Mouse (Mus musculus) CH12.LX (cell line): ENCODE results near the gene Syce3. TPM values are rescaled to one million over a fixed set of nuclear protein-coding genes. Genes with fewer than 3 reads are reported as not detected.

Source experiments
- DNase-seq: peaks from one replicate; pipeline ENCODE4 v3.0.0-alpha.2; 2013; ENCODE audit errors: extremely low read depth
- H3K27ac ChIP-seq: 2 replicates; pipeline ENCODE4 v1.5.1; 2012; ENCODE audit warnings: low read depth, mild to moderate bottlenecking, control low read depth, moderate library complexity; ENCODE audit not compliant: insufficient read depth
- H3K27me3 ChIP-seq: replicated peaks from 2 replicates; pipeline ENCODE3; 2012; ENCODE audit warnings: inconsistent platforms
- H3K36me3 ChIP-seq, 2 experiments: replicated peaks in 1 of 2; 2 replicates each; pipeline versions ENCODE3 to v1.6.1; 2012; ENCODE audit warnings: inconsistent platforms in 1 of 2, low read length in 1 of 2, mild to moderate bottlenecking in 1 of 2, mixed read lengths in 1 of 2, moderate library complexity in 1 of 2; ENCODE audit not compliant: control insufficient read depth in 1 of 2, insufficient read depth in 1 of 2
- H3K4me1 ChIP-seq, 2 experiments: 2 replicates each; pipeline ENCODE4 v1.6.1; 2012; ENCODE audit warnings: inconsistent platforms in 1 of 2, moderate library complexity in 1 of 2; ENCODE audit not compliant: insufficient read depth in 2 of 2, control insufficient read depth in 1 of 2
- H3K4me2 ChIP-seq: 2 replicates; pipeline ENCODE4 v1.6.1; 2012; ENCODE audit warnings: low read depth, mild to moderate bottlenecking, control low read depth; ENCODE audit not compliant: poor library complexity, insufficient read depth, severe bottlenecking
- H3K4me3 ChIP-seq, 3 experiments: fragments of 150-350 bp in 1 of 3; sonication (generic) in 1 of 3; replicated peaks in 1 of 3; 2 replicates each; pipeline versions ENCODE3 to v1.5.1; 2011 to 2012; ENCODE audit warnings: low read depth in 2 of 3, low read length in 2 of 3, mild to moderate bottlenecking in 2 of 3, moderate library complexity in 2 of 3, control low read depth in 1 of 3, improper control_type of control experiment in 1 of 3, inconsistent platforms in 1 of 3, mixed read lengths in 1 of 3; ENCODE audit not compliant: poor library complexity in 1 of 3
- H3K79me2 ChIP-seq: replicated peaks from 2 replicates; pipeline ENCODE4 v1.6.1; 2012; ENCODE audit warnings: mild to moderate bottlenecking, moderate library complexity; ENCODE audit not compliant: control insufficient read depth, poor library complexity, insufficient read depth, severe bottlenecking; ENCODE audit errors: extremely low read depth
- H3K9ac ChIP-seq: 2 replicates; pipeline ENCODE4 v1.6.1; 2012; ENCODE audit warnings: low read depth, mild to moderate bottlenecking, control low read depth, moderate library complexity; ENCODE audit not compliant: insufficient read depth
- H3K9me3 ChIP-seq: replicated peaks from 2 replicates; pipeline ENCODE3; 2012; ENCODE audit warnings: low read length, inconsistent platforms, mixed read lengths
- BHLHE40 ChIP-seq: IDR thresholded peaks from 2 replicates; pipeline ENCODE4 v1.6.1; 2011; ENCODE audit warnings: mild to moderate bottlenecking, low read depth, low read length, improper control_type of control experiment
- CHD1 ChIP-seq: IDR thresholded peaks from 2 replicates; pipeline ENCODE4 v1.6.1; 2012; ENCODE audit warnings: low read depth, low read length, improper control_type of control experiment, inconsistent platforms
- CHD2 ChIP-seq: IDR thresholded peaks from 2 replicates; pipeline ENCODE4 v1.6.1; 2011; ENCODE audit warnings: low read length, improper control_type of control experiment
- CTCF ChIP-seq, 2 experiments: IDR thresholded peaks in 1 of 2; conservative IDR thresholded peaks in 1 of 2; 2 replicates each; pipeline ENCODE4 v1.5.1; 2011 to 2012; ENCODE audit warnings: low read depth in 2 of 2, low read length in 2 of 2, improper control_type of control experiment in 1 of 2, inconsistent platforms in 1 of 2, mild to moderate bottlenecking in 1 of 2, moderate library complexity in 1 of 2
- ELF1 ChIP-seq: IDR thresholded peaks from 2 replicates; pipeline ENCODE4 v1.6.1; 2014; ENCODE audit warnings: low read depth, mild to moderate bottlenecking, inconsistent platforms, low read length, improper control_type of control experiment
- EP300 ChIP-seq: IDR thresholded peaks from 2 replicates; pipeline ENCODE4 v1.6.1; 2011; ENCODE audit warnings: low read length, improper control_type of control experiment
- GABPA ChIP-seq: IDR thresholded peaks from 2 replicates; pipeline ENCODE4 v1.6.1; 2012; ENCODE audit warnings: low read depth, low read length, improper control_type of control experiment, inconsistent platforms; ENCODE audit not compliant: insufficient replicate concordance
- IRF4 ChIP-seq: IDR thresholded peaks from 2 replicates; pipeline ENCODE4 v1.6.1; 2014; ENCODE audit warnings: low read depth, mild to moderate bottlenecking, inconsistent platforms, low read length, improper control_type of control experiment
- KAT2A ChIP-seq: IDR thresholded peaks from 2 replicates; pipeline ENCODE4 v1.6.1; 2012; ENCODE audit warnings: low read length, improper control_type of control experiment, inconsistent platforms; ENCODE audit not compliant: insufficient replicate concordance
- MXI1 ChIP-seq: IDR thresholded peaks from 2 replicates; pipeline ENCODE4 v1.6.1; 2011; ENCODE audit warnings: mild to moderate bottlenecking, low read depth, low read length, improper control_type of control experiment
- MYC ChIP-seq: IDR thresholded peaks from 2 replicates; pipeline ENCODE4 v1.6.1; 2011; ENCODE audit warnings: low read depth, mild to moderate bottlenecking, improper control_type of control experiment, low read length
- NELFE ChIP-seq: IDR thresholded peaks from 2 replicates; pipeline ENCODE4 v1.6.1; 2011; ENCODE audit warnings: low read depth, low read length, improper control_type of control experiment
- NRF1 ChIP-seq: IDR thresholded peaks from 2 replicates; pipeline ENCODE4 v1.6.1; 2014; ENCODE audit warnings: low read depth, mild to moderate bottlenecking, inconsistent platforms, low read length, improper control_type of control experiment, moderate library complexity
- PAX5 ChIP-seq: IDR thresholded peaks from 2 replicates; pipeline ENCODE4 v1.6.1; 2012; ENCODE audit warnings: low read length, inconsistent platforms, mixed read lengths
- SIN3A ChIP-seq: IDR thresholded peaks from 2 replicates; pipeline ENCODE4 v1.6.1; 2012; ENCODE audit warnings: low read length, improper control_type of control experiment, inconsistent platforms
- UBTF ChIP-seq: IDR thresholded peaks from 2 replicates; pipeline ENCODE4 v1.6.1; 2012; ENCODE audit warnings: low read depth, mild to moderate bottlenecking, inconsistent platforms, low read length, improper control_type of control experiment, moderate library complexity
- USF1 ChIP-seq: IDR thresholded peaks from 2 replicates; pipeline ENCODE4 v1.6.1; 2014; ENCODE audit warnings: low read depth, mild to moderate bottlenecking, inconsistent platforms, low read length, improper control_type of control experiment
- ZC3H11A ChIP-seq: IDR thresholded peaks from 2 replicates; pipeline ENCODE4 v1.6.1; 2012; ENCODE audit warnings: low read depth, mild to moderate bottlenecking, inconsistent platforms, low read length, improper control_type of control experiment
- ZMIZ1 ChIP-seq: IDR thresholded peaks from 2 replicates; pipeline ENCODE4 v1.6.1; 2012; ENCODE audit warnings: low read depth, mild to moderate bottlenecking, inconsistent platforms, low read length, improper control_type of control experiment
- dilution Hi-C: fragments of 300-500 bp; cut with MboI; formaldehyde crosslinking; loops from 2 replicates; pipeline ENCODE4 v1.14.3; 2020; ENCODE audit warnings: low sequenced_read_pairs; ENCODE audit not compliant: extremely low pct_unique_long_range_greater_than_20kb, extremely low pct_ligation_motif_present
- in situ Hi-C: fragments of 300-500 bp; cut with MboI; formaldehyde crosslinking; loops from 3 replicates; pipeline ENCODE4 v1.14.3; 2019; ENCODE audit warnings: low sequenced_read_pairs, low pct_ligation_motif_present, low pct_unique_long_range_greater_than_20kb, mixed read lengths
- polyA plus RNA-seq: library from polyadenylated mRNA; unstranded; fragments of >175 nt; gene quantifications from 2 replicates; pipeline ENCODE4 v1.2.1, GENCODE M21; 2012; ENCODE audit warnings: low read depth; ENCODE audit not compliant: insufficient read length
- total RNA-seq, 2 experiments: library from RNA; depleted of rRNA; stranded (reverse); fragments of 300-350 nt in 1 of 2; fragments of >200 nt in 1 of 2; gene quantifications; 2 replicates each; pipeline ENCODE4 v1.2.3; 2012 to 2014

Syce3 gene
- total and polyA plus RNA-seq, 3 experiments: not detected

GRCm38 (mm10) chr15:89384617-89385016 is 25.7 kb downstream of the Syce3 start, which contains the start of gene Klhdc7b:
Klhdc7b (plus strand) TSS chr15:89384917.
- TF ChIP-seq ZMIZ1 (no peak), ZC3H11A (no peak), UBTF (no peak), BHLHE40 (no peak), CHD2 (no peak), KAT2A (no peak), ELF1 (no peak), EP300 (no peak), PAX5 (no peak), NRF1 (no peak), MYC (no peak)
- Histone ChIP-seq H3K27me3 (peaks cover 49% of the 10 kb centered on the region), H3K79me2 (no peaks in the 10 kb centered on the region), H3K9ac (no peak within 1 kb of the TSS), H3K36me3 (no peaks in the 10 kb centered on the region), H3K27ac (no peak within 1 kb of the TSS), H3K4me3 (no peak within 1 kb of the TSS), H3K4me1 (no peaks in the 10 kb centered on the region), H3K9me3 (no peaks in the 10 kb centered on the region), H3K4me2 (no peak within 1 kb of the TSS)
- in situ Hi-C loops (no loop called here), dilution Hi-C loops (no loop called here)
- DNase-seq: no peak

GRCm38 (mm10) chr15:89379429-89379828 is 30.9 kb downstream of the Syce3 start:
- Histone ChIP-seq H3K36me3 (no peaks in the 10 kb centered on the region), H3K79me2 (no peaks in the 10 kb centered on the region), H3K9me3 (peaks cover 13% of the 10 kb centered on the region), H3K27ac (no peak overlapping the region), H3K4me1 (peaks cover 0 to 6% of the 10 kb centered on the region in 2 experiments; a peak in 2 of 4 replicates), H3K4me2 (no peak overlapping the region)
- dilution Hi-C loops (no loop called here), in situ Hi-C loops (no loop called here)
- TF ChIP-seq ZC3H11A: no peak
- no peak for TF ChIP-seq MXI1
- no peak for TF ChIP-seq CHD1
- TF ChIP-seq NELFE: no peak
- TF ChIP-seq SIN3A: no peak
- no peak for TF ChIP-seq CTCF (conservative IDR thresholded peaks at IDR 0.05 in 1 of 2, IDR thresholded peaks at IDR 0.05 in 1 of 2; ENCODE audit: low read depth in 2 of 2, low read length in 2 of 2)
- no peak for TF ChIP-seq GABPA
- TF ChIP-seq KAT2A: no peak
- no peak for TF ChIP-seq IRF4
- TF ChIP-seq USF1: no peak
- TF ChIP-seq, all 38 proteins: peak for 0
- Histone ChIP-seq H3K27me3 (peaks cover 20% of the 10 kb centered on the region), H3K9ac (no peak overlapping the region), H3K4me3 (no peak overlapping the region)
- no peak for DNase-seq
